Comparison of ENCODE assay signal across 11 mouse cellular contexts in genomic region chr11:3893970-3894369, GRCm38 (mm10). TPM values are rescaled to one million over a fixed set of nuclear protein-coding genes. Genes with fewer than 3 reads are reported as not detected.
DNase-seq lines count a peak whose midpoint lies in the region; ATAC-seq and TF ChIP-seq lines count a peak whose summit lies in the region.
"Had no signal": no experiment of that assay in that cellular context is flagged by ENCODE, and none has a peak within 500 bp of the region (broad histone marks: within the 10 kb centered on the region; RNA-seq: fewer than 3 reads in every experiment).

No protein-coding gene starts in this region.

- H3K4me1 ChIP-seq in forebrain, embryonic 10.5 days = peaks cover 23% of the 10 kb centered on the region
- no peaks in the 10 kb centered on the region for H3K4me1 ChIP-seq in forebrain, embryonic 11.5 days (replicated peaks; ENCODE audit: control insufficient read depth, insufficient read depth, low read length)
- H3K4me1 ChIP-seq in lung, embryonic 15.5 days = peaks cover 7% of the 10 kb centered on the region; the same call in 1 of the 2 replicates
- peaks cover 5% of the 10 kb centered on the region; the same call in 1 of the 2 replicates for H3K4me1 ChIP-seq in lung, postnatal 0 days (ENCODE audit: insufficient read depth, low read depth, low read length)
- H3K4me1 ChIP-seq in limb, embryonic 11.5 days (ENCODE audit: control insufficient read depth, insufficient read depth, low read length) = no peaks in the 10 kb centered on the region
- H3K4me1 ChIP-seq in neural tube, embryonic 15.5 days = peaks cover 14% of the 10 kb centered on the region
- H3K4me1 ChIP-seq in cerebellum, adult 2 months (ENCODE audit: control insufficient read depth, insufficient read depth, low read length) = peaks cover 5% of the 10 kb centered on the region

- 82% methylated on average over 6 of the region's 6 CpGs for WGBS in forebrain, embryonic 10.5 days
- 77% methylated on average over 6 of the region's 6 CpGs for WGBS in forebrain, embryonic 11.5 days
- WGBS in lung, embryonic 15.5 days = 81% methylated on average over 6 of the region's 6 CpGs
- WGBS in lung, postnatal 0 days = 75% methylated on average over 6 of the region's 6 CpGs
- WGBS in limb, embryonic 11.5 days = 82% methylated on average over 6 of the region's 6 CpGs
- 80% methylated on average over 6 of the region's 6 CpGs for WGBS in neural tube, embryonic 15.5 days
- 93% methylated on average over 6 of the region's 6 CpGs for WGBS in cerebellum, adult 2 months

- H3K27ac ChIP-seq in forebrain, embryonic 10.5 days = peak overlapping the region; percentile 94; the same call in 1 of the 2 replicates
- no peak overlapping the region for H3K27ac ChIP-seq in forebrain, embryonic 11.5 days (ENCODE audit: low read depth, low read length)
- H3K27ac ChIP-seq in lung, embryonic 15.5 days = no peak overlapping the region
- no peak overlapping the region for H3K27ac ChIP-seq in lung, postnatal 0 days (ENCODE audit: low read length)
- H3K27ac ChIP-seq in limb, embryonic 11.5 days (replicated peaks; ENCODE audit: low read depth, low read length) = no peak overlapping the region
- peak overlapping the region; percentile 71; the same call in 1 of the 2 replicates for H3K27ac ChIP-seq in neural tube, embryonic 15.5 days (replicated peaks)
- no peak overlapping the region for H3K27ac ChIP-seq in cerebellum, adult 2 months (ENCODE audit: insufficient read depth, low read length)

- TF ChIP-seq POLR2A in cerebellum, adult 2 months (IDR thresholded peaks at IDR 0.05; ENCODE audit: borderline replicate concordance, insufficient read depth, low read length) = no peak

- no peaks in the 10 kb centered on the region for H3K9me3 ChIP-seq in forebrain, embryonic 10.5 days
- H3K9me3 ChIP-seq in forebrain, embryonic 11.5 days (ENCODE audit: control insufficient read depth, low read length) = no peaks in the 10 kb centered on the region
- no peaks in the 10 kb centered on the region for H3K9me3 ChIP-seq in lung, embryonic 15.5 days
- H3K9me3 ChIP-seq in lung, postnatal 0 days (ENCODE audit: low read length) = no peaks in the 10 kb centered on the region
- no peaks in the 10 kb centered on the region for H3K9me3 ChIP-seq in limb, embryonic 11.5 days (ENCODE audit: control insufficient read depth, low read length)
- H3K9me3 ChIP-seq in neural tube, embryonic 15.5 days (replicated peaks) = no peaks in the 10 kb centered on the region

- H3K36me3 ChIP-seq in forebrain, embryonic 10.5 days (replicated peaks) = peaks cover 25% of the 10 kb centered on the region
- peaks cover 4% of the 10 kb centered on the region; the same call in 1 of the 2 replicates for H3K36me3 ChIP-seq in forebrain, embryonic 11.5 days (ENCODE audit: control insufficient read depth, insufficient read depth, low read length)
- peaks cover 4% of the 10 kb centered on the region; the same call in 1 of the 2 replicates for H3K36me3 ChIP-seq in lung, embryonic 15.5 days
- H3K36me3 ChIP-seq in lung, postnatal 0 days (ENCODE audit: insufficient read depth, low read length) = no peaks in the 10 kb centered on the region
- 0 out of 2 replicates have a peak, but pooled peaks cover 2% of the 10 kb centered on the region for H3K36me3 ChIP-seq in limb, embryonic 11.5 days (ENCODE audit: control insufficient read depth, insufficient read depth, low read length)
- peaks cover 23% of the 10 kb centered on the region for H3K36me3 ChIP-seq in neural tube, embryonic 15.5 days

- no peaks in the 10 kb centered on the region for H3K27me3 ChIP-seq in forebrain, embryonic 10.5 days (ENCODE audit: poor library complexity, severe bottlenecking)
- no peaks in the 10 kb centered on the region for H3K27me3 ChIP-seq in forebrain, embryonic 11.5 days (ENCODE audit: control insufficient read depth, insufficient read depth, low read length)
- no peaks in the 10 kb centered on the region for H3K27me3 ChIP-seq in lung, embryonic 15.5 days
- no peaks in the 10 kb centered on the region for H3K27me3 ChIP-seq in lung, postnatal 0 days (replicated peaks; ENCODE audit: insufficient read depth, low read length)
- no peaks in the 10 kb centered on the region for H3K27me3 ChIP-seq in limb, embryonic 11.5 days (ENCODE audit: control insufficient read depth, insufficient read depth, low read length)
- H3K27me3 ChIP-seq in neural tube, embryonic 15.5 days (replicated peaks) = no peaks in the 10 kb centered on the region; the same call in 1 of the 2 replicates
- no peaks in the 10 kb centered on the region for H3K27me3 ChIP-seq in cerebellum, adult 2 months (ENCODE audit: control insufficient read depth, insufficient read depth, low read length)

- no peak overlapping the region for H3K4me2 ChIP-seq in forebrain, embryonic 11.5 days (ENCODE audit: low read depth, low read length, severe bottlenecking)
- H3K4me2 ChIP-seq in lung, embryonic 15.5 days = peak overlapping the region; percentile 89
- no peak overlapping the region for H3K4me2 ChIP-seq in lung, postnatal 0 days (replicated peaks; ENCODE audit: low read depth, low read length)
- peak overlapping the region; percentile 70; the same call in 1 of the 2 replicates for H3K4me2 ChIP-seq in limb, embryonic 11.5 days (ENCODE audit: low read depth, severe bottlenecking)
- H3K4me2 ChIP-seq in neural tube, embryonic 15.5 days = peak overlapping the region; percentile 70

- no peak for DNase-seq in forebrain, embryonic 10.5 days (ENCODE audit: extremely low spot score, low spot score)
- DNase-seq in forebrain, embryonic 11.5 days (ENCODE audit: low spot score) = no peak
- no peak for DNase-seq in lung, postnatal 0 days (ENCODE audit: low spot score)
- DNase-seq in limb, embryonic 11.5 days (ENCODE audit: low spot score) = no peak
- no peak for DNase-seq in cerebellum, adult 2 months
- DNase-seq: cerebellum, postnatal 14 days; heart, adult 2 months; lung, adult 2 months had no signal

- no peak for TF ChIP-seq EP300 in lung, postnatal 0 days (IDR thresholded peaks at IDR 0.05)

- no peak overlapping the region for H3K9ac ChIP-seq in forebrain, embryonic 11.5 days (ENCODE audit: low read length)
- H3K9ac ChIP-seq in lung, embryonic 15.5 days = no peak overlapping the region
- no peak overlapping the region for H3K9ac ChIP-seq in lung, postnatal 0 days (replicated peaks; ENCODE audit: low read depth)
- H3K9ac ChIP-seq in limb, embryonic 11.5 days (ENCODE audit: low read length) = no peak overlapping the region
- H3K9ac ChIP-seq in neural tube, embryonic 15.5 days (replicated peaks) = no peak overlapping the region

- peak overlapping the region; percentile 65 for H3K4me3 ChIP-seq in forebrain, embryonic 10.5 days
- no peak overlapping the region for H3K4me3 ChIP-seq in forebrain, embryonic 11.5 days (ENCODE audit: low read depth, low read length)
- H3K4me3 ChIP-seq in lung, embryonic 15.5 days = no peak overlapping the region
- no peak overlapping the region for H3K4me3 ChIP-seq in lung, postnatal 0 days (ENCODE audit: low read depth, low read length)
- no peak overlapping the region; the same call in 1 of the 2 replicates for H3K4me3 ChIP-seq in limb, embryonic 11.5 days (ENCODE audit: low read depth, low read length)
- H3K4me3 ChIP-seq in neural tube, embryonic 15.5 days (replicated peaks) = peak overlapping the region; percentile 48
- H3K4me3 ChIP-seq in cerebellum, adult 2 months (replicated peaks; ENCODE audit: insufficient read depth, low read depth, low read length) = no peak overlapping the region

- no peak for ATAC-seq in forebrain, embryonic 11.5 days (replicated peaks; ENCODE audit: low FRiP score)
- no peak for ATAC-seq in lung, embryonic 15.5 days (ENCODE audit: borderline replicate concordance, extremely low read depth, low FRiP score, low TSS enrichment)
- ATAC-seq in lung, postnatal 0 days = no peak
- no peak for ATAC-seq in limb, embryonic 11.5 days (ENCODE audit: insufficient number of reproducible peaks, low FRiP score, low TSS enrichment, low read depth)
- no peak for ATAC-seq in neural tube, embryonic 15.5 days (ENCODE audit: low FRiP score)
- ATAC-seq in inflammation-experienced regulatory T-cells, adult 6 months = no peak

- no peak for TF ChIP-seq CTCF in lung, postnatal 0 days (IDR thresholded peaks at IDR 0.05)
- TF ChIP-seq CTCF in cerebellum, adult 2 months (IDR thresholded peaks at IDR 0.05; ENCODE audit: borderline replicate concordance, insufficient read depth, low read depth, low read length) = no peak

RNA-seq across cellular contexts. Expression of gene 4921536K21Rik, which starts 0.9 kb away (rescaled TPM):
- 1.2 and 1.7 TPM in 2 replicates for polyA plus RNA-seq in forebrain, embryonic 10.5 days (2016; fragmentation: Nextera tagmentation; extraction: Ambion mirVana)
- polyA plus RNA-seq in forebrain, embryonic 11.5 days (2014; fragmentation: Nextera tagmentation; extraction: Ambion mirVana) = 0.51 and 0.60 TPM in 2 replicates
- polyA plus RNA-seq in lung, embryonic 15.5 days (2015; fragmentation: Nextera tagmentation; extraction: Ambion mirVana) = 0.37 and 0.39 TPM in 2 replicates
- 0.23 and 0.31 TPM in 2 replicates for polyA plus RNA-seq in lung, postnatal 0 days (2015; fragmentation: Nextera tagmentation; extraction: Ambion mirVana)
- polyA plus RNA-seq in limb, embryonic 11.5 days (2014; fragmentation: Nextera tagmentation; extraction: Ambion mirVana) = 0.33 and 0.47 TPM in 2 replicates
- polyA plus RNA-seq in neural tube, embryonic 15.5 days (2015; fragmentation: Nextera tagmentation; extraction: Ambion mirVana) = 0.38 and 0.49 TPM in 2 replicates
- 0.29 and 0.36 TPM in 2 replicates for polyA plus RNA-seq in cerebellum, adult 2 months (2012; rRNA removed)
- polyA plus RNA-seq in inflammation-experienced regulatory T-cells, adult 6 months (2017; shearing (Covaris generic)) = not detected

RNA-seq across cellular contexts. Expression of gene Dusp18, which starts 1.1 kb away (rescaled TPM):
- 18.6 and 19.6 TPM in 2 replicates for polyA plus RNA-seq in forebrain, embryonic 10.5 days (2016; fragmentation: Nextera tagmentation; extraction: Ambion mirVana)
- polyA plus RNA-seq in forebrain, embryonic 11.5 days (2014; fragmentation: Nextera tagmentation; extraction: Ambion mirVana) = 22.5 and 23.7 TPM in 2 replicates
- polyA plus RNA-seq in lung, embryonic 15.5 days (2015; fragmentation: Nextera tagmentation; extraction: Ambion mirVana) = 9.8 and 10.2 TPM in 2 replicates
- polyA plus RNA-seq in lung, postnatal 0 days (2015; fragmentation: Nextera tagmentation; extraction: Ambion mirVana) = 8.3 and 9.3 TPM in 2 replicates
- 13.7 and 14.5 TPM in 2 replicates for polyA plus RNA-seq in limb, embryonic 11.5 days (2014; fragmentation: Nextera tagmentation; extraction: Ambion mirVana)
- 21.9 and 22.2 TPM in 2 replicates for polyA plus RNA-seq in neural tube, embryonic 15.5 days (2015; fragmentation: Nextera tagmentation; extraction: Ambion mirVana)
- polyA plus RNA-seq in cerebellum, adult 2 months (2012; rRNA removed) = 5.4 and 5.7 TPM in 2 replicates
- polyA plus RNA-seq in inflammation-experienced regulatory T-cells, adult 6 months (2017; shearing (Covaris generic)) = under 1 TPM in 2 of 3 experiments, not detected in 1; 0.21 to 0.32 TPM

RNA-seq across cellular contexts. Expression of gene Slc35e4, which starts 20.5 kb away (rescaled TPM):
- polyA plus RNA-seq in forebrain, embryonic 10.5 days (2016; fragmentation: Nextera tagmentation; extraction: Ambion mirVana) = 4.8 and 5.1 TPM in 2 replicates
- 3.5 and 3.9 TPM in 2 replicates for polyA plus RNA-seq in forebrain, embryonic 11.5 days (2014; fragmentation: Nextera tagmentation; extraction: Ambion mirVana)
- polyA plus RNA-seq in lung, embryonic 15.5 days (2015; fragmentation: Nextera tagmentation; extraction: Ambion mirVana) = 3.4 and 3.8 TPM in 2 replicates
- polyA plus RNA-seq in lung, postnatal 0 days (2015; fragmentation: Nextera tagmentation; extraction: Ambion mirVana) = 8.6 and 10.3 TPM in 2 replicates
- polyA plus RNA-seq in limb, embryonic 11.5 days (2014; fragmentation: Nextera tagmentation; extraction: Ambion mirVana) = 1.7 and 2.1 TPM in 2 replicates
- polyA plus RNA-seq in neural tube, embryonic 15.5 days (2015; fragmentation: Nextera tagmentation; extraction: Ambion mirVana) = 16.5 and 19.8 TPM in 2 replicates
- polyA plus RNA-seq in cerebellum, adult 2 months (2012; rRNA removed) = 27.3 and 28.5 TPM in 2 replicates
- 1 to 10 TPM; 1.3 to 2.3 (median 1.5) TPM for polyA plus RNA-seq in inflammation-experienced regulatory T-cells, adult 6 months (2017; shearing (Covaris generic))

RNA-seq across cellular contexts. Expression of gene Osbp2, which starts 30.3 kb away (rescaled TPM):
- 0.48 and 0.89 TPM in 2 replicates for polyA plus RNA-seq in forebrain, embryonic 10.5 days (2016; fragmentation: Nextera tagmentation; extraction: Ambion mirVana)
- 1.2 and 2.0 TPM in 2 replicates for polyA plus RNA-seq in forebrain, embryonic 11.5 days (2014; fragmentation: Nextera tagmentation; extraction: Ambion mirVana)
- 0.20 and 0.34 TPM in 2 replicates for polyA plus RNA-seq in lung, embryonic 15.5 days (2015; fragmentation: Nextera tagmentation; extraction: Ambion mirVana)
- 0.11 and 0.17 TPM in 2 replicates for polyA plus RNA-seq in lung, postnatal 0 days (2015; fragmentation: Nextera tagmentation; extraction: Ambion mirVana)
- 0.30 and 0.69 TPM in 2 replicates for polyA plus RNA-seq in limb, embryonic 11.5 days (2014; fragmentation: Nextera tagmentation; extraction: Ambion mirVana)
- polyA plus RNA-seq in neural tube, embryonic 15.5 days (2015; fragmentation: Nextera tagmentation; extraction: Ambion mirVana) = 28.8 and 33.9 TPM in 2 replicates
- 71.3 and 81.7 TPM in 2 replicates for polyA plus RNA-seq in cerebellum, adult 2 months (2012; rRNA removed)
- polyA plus RNA-seq in inflammation-experienced regulatory T-cells, adult 6 months (2017; shearing (Covaris generic)) = not detected

RNA-seq across cellular contexts. Expression of gene Tcn2, which starts 38.0 kb away (rescaled TPM):
- polyA plus RNA-seq in forebrain, embryonic 10.5 days (2016; fragmentation: Nextera tagmentation; extraction: Ambion mirVana) = 19.4 and 21.1 TPM in 2 replicates
- polyA plus RNA-seq in forebrain, embryonic 11.5 days (2014; fragmentation: Nextera tagmentation; extraction: Ambion mirVana) = 23.1 and 26.0 TPM in 2 replicates
- 47.7 and 52.1 TPM in 2 replicates for polyA plus RNA-seq in lung, embryonic 15.5 days (2015; fragmentation: Nextera tagmentation; extraction: Ambion mirVana)
- 152 and 170 TPM in 2 replicates for polyA plus RNA-seq in lung, postnatal 0 days (2015; fragmentation: Nextera tagmentation; extraction: Ambion mirVana)
- polyA plus RNA-seq in limb, embryonic 11.5 days (2014; fragmentation: Nextera tagmentation; extraction: Ambion mirVana) = 24.2 and 28.9 TPM in 2 replicates
- polyA plus RNA-seq in neural tube, embryonic 15.5 days (2015; fragmentation: Nextera tagmentation; extraction: Ambion mirVana) = 24.6 and 31.4 TPM in 2 replicates
- 28.0 and 31.7 TPM in 2 replicates for polyA plus RNA-seq in cerebellum, adult 2 months (2012; rRNA removed)
- polyA plus RNA-seq in inflammation-experienced regulatory T-cells, adult 6 months (2017; shearing (Covaris generic)) = 10 to 100 TPM; 11.0 to 29.1 (median 23.6) TPM

Comparison
In these comparisons a context has a peak if more than half of its experiments do, and no peak if none do; other contexts are left out.
1. H3K27ac ChIP-seq: peak in forebrain, embryonic 10.5 days (single experiment) and neural tube, embryonic 15.5 days (single experiment); none in forebrain, embryonic 11.5 days (single experiment), lung, embryonic 15.5 days (single experiment), lung, postnatal 0 days (single experiment), limb, embryonic 11.5 days (single experiment) and cerebellum, adult 2 months (single experiment).
2. H3K4me3 ChIP-seq: peak in forebrain, embryonic 10.5 days (single experiment) and neural tube, embryonic 15.5 days (single experiment); none in forebrain, embryonic 11.5 days (single experiment), lung, embryonic 15.5 days (single experiment), lung, postnatal 0 days (single experiment), limb, embryonic 11.5 days (single experiment) and cerebellum, adult 2 months (single experiment).
3. H3K4me2 ChIP-seq: peak in lung, embryonic 15.5 days (single experiment), limb, embryonic 11.5 days (single experiment) and neural tube, embryonic 15.5 days (single experiment); none in forebrain, embryonic 11.5 days (single experiment) and lung, postnatal 0 days (single experiment).